Mouse (Mus musculus) hindbrain, embryonic 11.5 days (tissue): ENCODE results near the gene Aak1. TPM values are rescaled to one million over a fixed set of nuclear protein-coding genes. Genes with fewer than 3 reads are reported as not detected.

Source experiments
- ATAC-seq: fragments of 200-750 bp; cut with Nextera tagmentation; 2 replicates; pipeline ENCODE4 v1.8.0; 2017; ENCODE audit warnings: mild to moderate bottlenecking, moderate TSS enrichment, moderate library complexity; ENCODE audit not compliant: low FRiP score
- DNase-seq: peaks from one replicate; pipeline ENCODE4 v3.0.0-alpha.2; 2015; ENCODE audit warnings: low spot score
- H3K27ac ChIP-seq: fragments of 300-500 bp; sonication (generic); 2 replicates; pipeline ENCODE4 v1.5.1; 2014; ENCODE audit warnings: mild to moderate bottlenecking, low read depth, low read length
- H3K27me3 ChIP-seq: fragments of 300-500 bp; sonication (generic); 2 replicates; pipeline ENCODE4 v1.6.1; 2014; ENCODE audit warnings: mild to moderate bottlenecking, low read length, moderate library complexity, mixed read lengths; ENCODE audit not compliant: control insufficient read depth, insufficient read depth
- H3K36me3 ChIP-seq: fragments of 300-500 bp; sonication (generic); 2 replicates; pipeline ENCODE4 v1.6.1; 2014; ENCODE audit warnings: mild to moderate bottlenecking, low read length, moderate library complexity, mixed read lengths; ENCODE audit not compliant: control insufficient read depth, insufficient read depth
- H3K4me1 ChIP-seq: fragments of 300-500 bp; sonication (generic); replicated peaks from 2 replicates; pipeline ENCODE4 v1.6.1; 2014; ENCODE audit warnings: low read length, mixed read lengths; ENCODE audit not compliant: control insufficient read depth, insufficient read depth
- H3K4me2 ChIP-seq: fragments of 300-500 bp; sonication (generic); replicated peaks from 2 replicates; pipeline ENCODE4 v1.6.1; 2014; ENCODE audit warnings: mild to moderate bottlenecking, low read depth, low read length
- H3K4me3 ChIP-seq: fragments of 300-500 bp; sonication (generic); 2 replicates; pipeline ENCODE4 v1.5.1; 2014; ENCODE audit warnings: low read depth, low read length
- H3K9ac ChIP-seq: fragments of 300-500 bp; sonication (generic); 2 replicates; pipeline ENCODE4 v1.6.1; 2014; ENCODE audit warnings: low read depth, low read length
- H3K9me3 ChIP-seq: fragments of 300-500 bp; sonication (generic); 2 replicates; pipeline ENCODE4 v1.6.1; 2016; ENCODE audit warnings: low read length; ENCODE audit not compliant: control insufficient read depth
- WGBS: fragments of 180-500 bp; shearing (Covaris S2); extraction: QIAGEN DNeasy Blood & Tissue Kit; methylation state at CpG from one replicate; pipeline ENCODE4 v1.1.7; 2014; 5-methylcytosine and 5-hydroxymethylcytosine counted together
- polyA plus RNA-seq: library from polyadenylated mRNA; unstranded; fragments of >200 nt; fragmentation: Nextera tagmentation; extraction: Ambion mirVana; gene quantifications from 2 replicates; pipeline ENCODE4 v1.2.1, GENCODE M21; 2014

Aak1 gene
- polyA plus RNA-seq, 1 experiment from 2014 or later: 33.0 TPM

DNA sequence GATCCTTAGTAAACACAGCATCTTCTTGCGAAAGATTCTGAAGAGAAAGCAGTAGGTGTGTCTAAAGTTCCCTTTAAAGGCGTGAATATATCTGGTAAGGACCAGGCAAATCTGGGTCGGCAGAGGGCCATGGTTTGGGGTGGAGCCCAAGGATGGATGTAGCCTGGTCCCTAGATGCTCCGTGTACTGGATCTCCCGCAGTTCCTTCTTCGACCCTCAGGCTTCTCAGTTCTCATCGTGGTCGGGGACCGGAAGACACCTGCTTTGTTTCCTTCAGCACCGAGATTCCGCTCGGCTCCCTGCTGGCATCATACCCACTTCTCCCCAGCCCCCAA lies 770 bp upstream of the Aak1 start:
- ATAC-seq (peak; percentile 59), DNase-seq (no peak)
- H3K4me2 ChIP-seq: peak overlapping the region; percentile 73
- H3K27me3 ChIP-seq: no peaks in the 10 kb centered on the region
- WGBS: under 1% methylated on average over 12 of the region's 12 CpGs
- H3K4me1 ChIP-seq: 0 out of 2 replicates have a peak, but pooled peaks cover 3% of the 10 kb centered on the region
- peak overlapping the region; percentile 86 for H3K9ac ChIP-seq
- H3K27ac ChIP-seq: 0 out of 2 replicates have a peak overlapping the region, but pooled peaks have one; percentile 95
- peak overlapping the region; percentile 82 for H3K4me3 ChIP-seq
- no peaks in the 10 kb centered on the region for H3K9me3 ChIP-seq
- no peaks in the 10 kb centered on the region for H3K36me3 ChIP-seq

DNA sequence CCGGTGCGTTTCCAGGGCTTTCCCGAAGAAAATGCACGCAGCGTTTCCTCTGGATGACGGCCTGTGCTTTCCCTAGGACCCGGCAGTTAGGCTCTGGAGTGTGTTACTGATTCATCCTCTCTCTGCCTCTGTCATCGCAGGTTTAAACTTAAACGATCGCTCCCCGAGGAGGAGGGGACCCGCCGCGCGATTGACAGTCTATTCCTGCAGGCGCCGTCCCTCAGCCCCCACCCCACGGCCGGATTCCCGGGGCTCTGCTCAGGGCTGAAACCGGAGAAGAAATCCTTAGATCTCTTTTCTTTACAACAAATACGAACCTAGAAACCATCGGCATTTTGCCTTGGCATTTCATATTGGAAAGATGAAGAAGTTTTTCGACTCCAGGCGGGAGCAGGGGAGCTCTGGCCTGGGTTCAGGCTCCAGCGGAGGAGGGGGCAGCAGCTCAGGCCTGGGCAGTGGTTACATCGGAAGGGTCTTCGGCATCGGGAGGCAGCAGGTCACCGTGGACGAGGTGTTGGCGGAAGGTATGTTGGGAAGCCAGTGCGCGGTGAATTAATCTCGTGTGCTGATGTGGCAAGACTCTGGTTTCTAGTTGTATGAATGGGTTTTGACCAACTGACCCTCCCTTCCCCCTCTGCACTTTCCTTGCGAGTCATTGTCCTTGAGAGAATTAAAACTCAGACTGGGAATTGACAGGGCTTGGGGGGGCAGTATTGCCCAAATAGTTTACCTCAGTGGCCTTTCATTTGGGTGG lies 552 bp downstream of the Aak1 start:
- DNase-seq (no peak), ATAC-seq (peak; percentile 69; the same call in 1 of the 2 replicates)
- WGBS: under 1% methylated on average over 36 of the region's 36 CpGs
- H3K9me3 ChIP-seq: no peaks in the 10 kb centered on the region
- peak overlapping the region; percentile 86 for H3K9ac ChIP-seq
- peak overlapping the region; percentile 95 for H3K27ac ChIP-seq
- H3K4me3 ChIP-seq: peak overlapping the region; percentile 82
- peak overlapping the region; percentile 62 for H3K4me2 ChIP-seq
- H3K36me3 ChIP-seq: no peaks in the 10 kb centered on the region
- 0 out of 2 replicates have a peak, but pooled peaks cover 3% of the 10 kb centered on the region for H3K4me1 ChIP-seq
- H3K27me3 ChIP-seq: no peaks in the 10 kb centered on the region

DNA sequence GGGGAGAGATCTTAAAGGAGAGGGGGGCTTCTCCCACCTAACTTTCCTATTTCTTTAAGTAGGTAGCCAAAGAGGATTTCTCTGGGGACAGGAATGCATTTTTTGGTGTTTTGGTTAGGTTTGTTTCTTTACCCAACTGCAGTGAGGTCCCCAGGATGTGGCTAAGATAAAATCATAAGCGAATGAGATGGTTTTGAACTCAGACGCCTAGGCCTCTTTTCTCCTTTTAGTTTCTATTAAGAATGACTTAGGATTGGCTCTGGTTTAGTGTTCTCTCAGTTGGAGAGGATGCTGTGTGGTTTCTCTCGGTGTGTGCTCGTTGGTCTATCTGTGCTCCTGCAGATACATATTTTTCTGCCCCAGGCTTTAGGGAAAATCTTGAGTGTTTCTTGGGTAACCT lies 1.3 kb downstream of the Aak1 start:
- no peaks in the 10 kb centered on the region for H3K36me3 ChIP-seq
- ATAC-seq (no peak), DNase-seq (no peak)
- H3K4me3 ChIP-seq: peak overlapping the region; percentile 82
- peak overlapping the region; percentile 86; the same call in 1 of the 2 replicates for H3K9ac ChIP-seq
- H3K27ac ChIP-seq: no peak overlapping the region
- 0 out of 2 replicates have a peak, but pooled peaks cover 3% of the 10 kb centered on the region for H3K4me1 ChIP-seq
- 40% methylated on average over 4 of the region's 4 CpGs for WGBS
- no peaks in the 10 kb centered on the region for H3K9me3 ChIP-seq
- H3K27me3 ChIP-seq: no peaks in the 10 kb centered on the region
- H3K4me2 ChIP-seq: peak overlapping the region; percentile 62

DNA sequence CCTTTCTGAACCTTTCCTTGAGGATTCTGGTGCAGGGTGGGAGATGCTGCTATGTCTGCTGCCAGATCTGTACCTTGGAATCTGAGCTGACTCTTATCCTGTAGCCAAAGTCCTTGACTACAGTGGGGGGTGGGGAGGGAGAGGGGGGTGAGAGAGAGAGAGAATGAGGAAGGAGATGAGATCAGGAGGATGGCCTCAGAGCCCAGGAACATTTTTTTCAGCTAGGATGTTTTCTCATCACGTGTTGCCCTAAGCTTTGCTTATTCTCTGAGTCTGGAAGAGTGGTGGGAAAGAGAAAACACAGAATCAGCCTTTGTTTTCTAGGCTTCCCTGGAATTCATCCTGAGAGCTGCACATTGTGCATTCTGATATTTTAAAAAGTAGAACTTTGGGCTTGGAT lies 2.2 kb downstream of the Aak1 start:
- Histone ChIP-seq H3K9ac (no peak overlapping the region), H3K27me3 (no peaks in the 10 kb centered on the region), H3K4me3 (no peak overlapping the region; the same call in 1 of the 2 replicates), H3K27ac (no peak overlapping the region), H3K4me2 (peak overlapping the region; percentile 18), H3K4me1 (0 out of 2 replicates have a peak, but pooled peaks cover 3% of the 10 kb centered on the region), H3K36me3 (no peaks in the 10 kb centered on the region), H3K9me3 (no peaks in the 10 kb centered on the region)
- ATAC-seq: no peak
- WGBS: 17% methylated on average over 1 of the region's 1 CpGs
- no peak for DNase-seq

DNA sequence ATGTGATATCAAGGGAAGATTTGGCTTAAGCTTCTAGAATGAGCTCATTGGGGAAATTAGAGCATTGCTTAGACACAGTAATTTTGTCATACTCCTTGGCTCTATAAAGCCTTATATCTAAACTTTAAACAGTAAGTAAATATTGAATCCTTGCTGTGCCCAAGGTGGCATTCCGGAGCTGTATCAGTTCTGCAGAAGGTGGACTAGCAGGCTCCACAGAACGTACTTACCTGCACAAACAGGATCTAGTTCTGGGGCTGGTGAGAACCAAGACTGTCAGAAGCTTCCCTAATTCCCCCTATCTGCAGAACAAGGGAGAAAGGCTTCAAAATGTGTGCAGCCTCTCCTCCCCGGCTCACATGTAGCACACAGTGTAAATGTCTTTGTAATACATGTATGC lies 4.6 kb downstream of the Aak1 start:
- Histone ChIP-seq H3K36me3 (no peaks in the 10 kb centered on the region), H3K4me3 (no peak overlapping the region), H3K4me1 (0 out of 2 replicates have a peak, but pooled peaks cover 3% of the 10 kb centered on the region), H3K27me3 (no peaks in the 10 kb centered on the region), H3K4me2 (no peak overlapping the region), H3K27ac (no peak overlapping the region), H3K9me3 (no peaks in the 10 kb centered on the region), H3K9ac (no peak overlapping the region)
- no peak for ATAC-seq
- 94% methylated on average over 3 of the region's 3 CpGs for WGBS
- DNase-seq: no peak

DNA sequence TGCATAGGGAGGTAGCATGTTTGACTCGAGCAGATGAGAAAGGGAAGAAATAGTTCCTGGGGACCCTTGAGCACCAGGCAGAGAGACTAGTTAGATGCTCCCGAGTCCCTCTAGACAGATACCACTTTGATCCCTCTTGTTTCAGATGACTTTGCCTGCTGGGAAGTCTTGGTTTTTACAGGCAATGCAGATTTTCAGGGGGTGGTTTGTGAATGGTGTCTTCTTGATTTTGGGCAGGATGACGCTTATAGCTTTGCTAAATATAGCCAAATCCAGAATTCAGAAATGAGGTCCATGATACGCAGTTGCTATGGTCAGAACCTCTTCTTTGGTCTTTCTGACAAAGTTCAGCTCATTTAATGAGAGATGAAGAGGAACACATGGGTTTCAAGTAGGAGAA lies 5.6 kb downstream of the Aak1 start:
- H3K4me3 ChIP-seq: no peak overlapping the region
- no peak overlapping the region for H3K9ac ChIP-seq
- DNase-seq: no peak
- H3K9me3 ChIP-seq: no peaks in the 10 kb centered on the region
- no peak overlapping the region for H3K27ac ChIP-seq
- ATAC-seq: no peak
- H3K27me3 ChIP-seq: no peaks in the 10 kb centered on the region
- 90% methylated on average over 4 of the region's 4 CpGs for WGBS
- 0 out of 2 replicates have a peak, but pooled peaks cover 3% of the 10 kb centered on the region for H3K4me1 ChIP-seq
- no peak overlapping the region for H3K4me2 ChIP-seq
- H3K36me3 ChIP-seq: no peaks in the 10 kb centered on the region

DNA sequence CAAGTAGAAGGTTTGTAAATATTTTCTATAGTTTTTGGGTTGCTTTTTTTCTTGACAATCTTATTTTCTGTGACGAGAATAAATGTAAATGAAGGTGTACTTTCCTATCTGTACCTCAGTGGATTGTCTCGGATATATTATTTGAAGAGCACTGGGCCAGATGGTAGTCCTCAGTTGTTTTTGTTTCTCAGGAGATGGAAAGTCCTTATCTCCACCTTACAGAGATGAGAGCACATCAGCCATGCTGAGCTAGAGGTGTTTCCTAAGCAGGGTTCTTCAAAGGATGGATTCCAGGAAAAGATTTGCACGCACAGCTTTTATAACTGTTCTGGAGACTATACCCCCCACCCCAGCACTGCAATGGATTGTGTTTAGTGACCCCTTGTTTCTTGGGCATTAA lies 9.3 kb downstream of the Aak1 start:
- no peaks in the 10 kb centered on the region for H3K4me1 ChIP-seq
- no peaks in the 10 kb centered on the region for H3K36me3 ChIP-seq
- no peak overlapping the region for H3K4me3 ChIP-seq
- H3K27ac ChIP-seq: no peak overlapping the region
- 92% methylated on average over 3 of the region's 3 CpGs for WGBS
- ATAC-seq (no peak), DNase-seq (no peak)
- H3K27me3 ChIP-seq: no peaks in the 10 kb centered on the region
- no peak overlapping the region for H3K4me2 ChIP-seq
- no peaks in the 10 kb centered on the region for H3K9me3 ChIP-seq
- H3K9ac ChIP-seq: no peak overlapping the region

DNA sequence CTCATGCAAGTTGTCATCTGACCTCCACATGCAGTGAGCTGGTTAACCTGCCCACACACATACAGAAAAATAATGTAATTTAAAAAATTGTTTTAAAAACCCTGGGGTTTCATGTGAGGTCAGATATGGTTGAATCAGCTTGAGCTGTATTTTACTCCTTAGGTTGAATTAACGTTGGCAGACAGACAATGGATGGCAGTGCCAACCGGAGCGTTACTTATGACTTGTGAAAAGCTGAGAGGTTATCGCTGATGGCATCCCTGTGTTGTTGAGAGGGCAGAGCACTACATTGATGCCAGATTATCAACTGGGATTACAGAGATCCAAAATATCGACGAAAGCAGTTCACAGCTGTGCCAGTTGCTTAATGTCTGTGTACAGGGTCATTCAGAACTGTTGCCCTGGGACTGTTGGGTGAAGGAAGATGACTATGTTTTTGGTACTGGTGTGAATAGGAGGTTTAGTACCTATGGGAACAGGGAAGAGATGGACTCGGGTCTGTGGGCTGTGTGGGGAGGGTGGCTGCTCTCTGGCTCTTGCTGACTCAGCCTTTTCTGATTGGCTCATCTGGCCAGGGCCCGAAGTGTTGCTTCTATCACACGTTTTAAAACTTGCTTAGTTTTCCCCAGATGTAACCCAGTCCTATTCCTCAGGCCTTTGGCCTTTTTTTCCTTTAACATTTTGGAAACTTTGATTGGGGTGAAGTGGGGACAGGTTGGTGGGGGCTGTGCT lies 11.6 kb downstream of the Aak1 start:
- no peaks in the 10 kb centered on the region for H3K36me3 ChIP-seq
- H3K27me3 ChIP-seq: no peaks in the 10 kb centered on the region
- DNase-seq: no peak
- no peaks in the 10 kb centered on the region for H3K9me3 ChIP-seq
- no peaks in the 10 kb centered on the region for H3K4me1 ChIP-seq
- ATAC-seq: no peak
- WGBS: 88% methylated on average over 9 of the region's 9 CpGs
- no peak overlapping the region for H3K27ac ChIP-seq
- H3K9ac ChIP-seq: no peak overlapping the region
- no peak overlapping the region for H3K4me3 ChIP-seq
- H3K4me2 ChIP-seq: no peak overlapping the region
